In genomic region chr19:6920741-6921636, GRCm38 (mm10) we compare ENCODE assay signal across 9 mouse cellular contexts. TPM values are rescaled to one million over a fixed set of nuclear protein-coding genes. Genes with fewer than 3 reads are reported as not detected.
DNase-seq lines count a peak whose midpoint lies in the region; ATAC-seq and TF ChIP-seq lines count a peak whose summit lies in the region.
"Had no signal": no experiment of that assay in that cellular context is flagged by ENCODE, and none has a peak within 500 bp of the region (broad histone marks: within the 10 kb centered on the region; RNA-seq: fewer than 3 reads in every experiment).

No protein-coding gene starts in this region.

- intact Hi-C loops in heart, adult 2 months (cut with DNase I), result loop anchor here (1.0 kb wide), 1 partner anchor 12 kb away; the partner anchor contains the start of gene Trmt112

- peak overlapping the region; percentile 84 for H3K9ac ChIP-seq in heart, adult 2 months (ENCODE audit: low read depth, low read length)
- peak overlapping the region; percentile 85 for H3K9ac ChIP-seq in kidney, embryonic 16.5 days (replicated peaks; ENCODE audit: low read length)
- H3K9ac ChIP-seq in stomach, embryonic 14.5 days (replicated peaks; ENCODE audit: low read depth, low read length), result peak overlapping the region; percentile 29

- peak; percentile 8; the same call in 1 of the 2 replicates for ATAC-seq in kidney, embryonic 16.5 days (ENCODE audit: low FRiP score, low TSS enrichment)
- ATAC-seq in stomach, embryonic 14.5 days (ENCODE audit: insufficient number of reproducible peaks, insufficient read depth, low FRiP score, low read depth), result peak; percentile 1; the same call in 1 of the 2 replicates
- no peak for ATAC-seq in activated CD4-positive, CD25-positive, alpha-beta regulatory T cell, adult 4 months

- H3K4me3 ChIP-seq in heart, adult 2 months, result peak overlapping the region; percentile 84
- peak overlapping the region; percentile 73 for H3K4me3 ChIP-seq in kidney, embryonic 16.5 days (ENCODE audit: low read length)
- peak overlapping the region; percentile 45 for H3K4me3 ChIP-seq in stomach, embryonic 14.5 days (ENCODE audit: low read depth, low read length)

- H3K27me3 ChIP-seq in heart, adult 2 months (ENCODE audit: control insufficient read depth, insufficient read depth, low read length), result peaks cover 3% of the 10 kb centered on the region
- H3K27me3 ChIP-seq in kidney, embryonic 16.5 days (ENCODE audit: insufficient read depth, low read length), result peaks cover 25% of the 10 kb centered on the region
- peaks cover 13% of the 10 kb centered on the region for H3K27me3 ChIP-seq in stomach, embryonic 14.5 days (ENCODE audit: control insufficient read depth, insufficient read depth, low read length)

- H3K4me1 ChIP-seq in heart, adult 2 months (ENCODE audit: control insufficient read depth, insufficient read depth, low read length), result peaks cover 10% of the 10 kb centered on the region
- H3K4me1 ChIP-seq in kidney, embryonic 16.5 days (ENCODE audit: insufficient read depth, low read length), result peaks cover 25% of the 10 kb centered on the region
- peaks cover 16% of the 10 kb centered on the region for H3K4me1 ChIP-seq in stomach, embryonic 14.5 days (ENCODE audit: control insufficient read depth, insufficient read depth, low read length)

- H3K79me2 ChIP-seq in heart, adult 2 months (replicated peaks; ENCODE audit: control insufficient read depth, insufficient read depth, low read length), result no peaks in the 10 kb centered on the region

- 0 out of 2 replicates have a peak, but pooled peaks have one; percentile 21 for TF ChIP-seq CTCF in heart, adult 2 months (IDR thresholded peaks at IDR 0.05)

- no peak for TF ChIP-seq EP300 in heart, adult 2 months (IDR thresholded peaks at IDR 0.05; ENCODE audit: insufficient read depth, low read depth, low read length)

- peak overlapping the region; percentile 94 for H3K4me2 ChIP-seq in kidney, embryonic 16.5 days (replicated peaks; ENCODE audit: low read depth, low read length)
- H3K4me2 ChIP-seq in stomach, embryonic 14.5 days (replicated peaks; ENCODE audit: low read depth, low read length), result peak overlapping the region; percentile 89

- H3K9me3 ChIP-seq in kidney, embryonic 16.5 days (ENCODE audit: low read length), result no peaks in the 10 kb centered on the region
- H3K9me3 ChIP-seq in stomach, embryonic 14.5 days (ENCODE audit: control insufficient read depth, low read depth, low read length), result no peaks in the 10 kb centered on the region

- 1% methylated on average over 47 of the region's 48 CpGs for WGBS in heart, adult 2 months
- 1% methylated on average over 35 of the region's 48 CpGs for WGBS in kidney, embryonic 16.5 days
- WGBS in stomach, embryonic 14.5 days, result 2% methylated on average over 45 of the region's 48 CpGs

- H3K36me3 ChIP-seq in heart, adult 2 months (ENCODE audit: control insufficient read depth, insufficient read depth, low read length), result no peaks in the 10 kb centered on the region
- no peaks in the 10 kb centered on the region for H3K36me3 ChIP-seq in kidney, embryonic 16.5 days (ENCODE audit: insufficient read depth, low read length)
- no peaks in the 10 kb centered on the region for H3K36me3 ChIP-seq in stomach, embryonic 14.5 days (ENCODE audit: control insufficient read depth, insufficient read depth, low read length)

- DNase-seq in 3134 (ENCODE audit: extremely low read depth, insufficient read length, low spot score) (peak; percentile 57), 416B (ENCODE audit: low read depth) (peak; percentile 81)
- peak; percentile 84 for DNase-seq in cerebellum, adult 9-10 months
- DNase-seq in heart, adult 2 months, result no peak
- peak; percentile 61 for DNase-seq in lung, postnatal 36 days

- H3K27ac ChIP-seq in heart, adult 2 months, result peak overlapping the region; percentile 88
- peak overlapping the region; percentile 90 for H3K27ac ChIP-seq in kidney, embryonic 16.5 days (ENCODE audit: low read length)
- peak overlapping the region; percentile 56; the same call in 1 of the 2 replicates for H3K27ac ChIP-seq in stomach, embryonic 14.5 days (ENCODE audit: low read length)

- TF ChIP-seq POLR2A in heart, adult 2 months (IDR thresholded peaks at IDR 0.05; ENCODE audit: insufficient read depth, low read depth, low read length), result no peak

RNA-seq across cellular contexts. Expression of gene Esrra, which starts 0.6 kb away (rescaled TPM):
- total RNA-seq in heart, adult 2 months (2021), result 100 to 1,000 TPM; 156 to 180 TPM
- 135 and 152 TPM in 2 replicates for polyA plus RNA-seq in heart, adult 2 months (2012; rRNA removed)
- 18.0 and 19.4 TPM in 2 replicates for polyA plus RNA-seq in kidney, embryonic 16.5 days (2015; fragmentation: Nextera tagmentation; extraction: Ambion mirVana)
- polyA plus RNA-seq in stomach, embryonic 14.5 days (2014; fragmentation: Nextera tagmentation; extraction: Ambion mirVana), result 6.5 and 6.8 TPM in 2 replicates
- 1 to 10 TPM; 3.1 to 3.8 TPM for polyA plus RNA-seq in activated CD4-positive, CD25-positive, alpha-beta regulatory T cell, adult 4 months (2017; shearing (Covaris generic))

RNA-seq across cellular contexts. Expression of gene Catsperz, which starts 4.2 kb away (rescaled TPM):
- total RNA-seq in heart, adult 2 months (2021), result not detected
- polyA plus RNA-seq in heart, adult 2 months (2012; rRNA removed), result 0.23 and 0.64 TPM in 2 replicates
- 3.4 and 3.7 TPM in 2 replicates for polyA plus RNA-seq in kidney, embryonic 16.5 days (2015; fragmentation: Nextera tagmentation; extraction: Ambion mirVana)
- 1.5 and 1.8 TPM in 2 replicates for polyA plus RNA-seq in stomach, embryonic 14.5 days (2014; fragmentation: Nextera tagmentation; extraction: Ambion mirVana)
- polyA plus RNA-seq in activated CD4-positive, CD25-positive, alpha-beta regulatory T cell, adult 4 months (2017; shearing (Covaris generic)), result not detected
- total RNA-seq: heart, postnatal 36 days had no signal

RNA-seq across cellular contexts. Expression of gene Prdx5, which starts 11.1 kb away (rescaled TPM):
- total RNA-seq in heart, adult 2 months (2021), result 100 to 1,000 TPM; 651 to 766 TPM
- 411 and 490 TPM in 2 replicates for polyA plus RNA-seq in heart, adult 2 months (2012; rRNA removed)
- 325 and 350 TPM in 2 replicates for polyA plus RNA-seq in kidney, embryonic 16.5 days (2015; fragmentation: Nextera tagmentation; extraction: Ambion mirVana)
- polyA plus RNA-seq in stomach, embryonic 14.5 days (2014; fragmentation: Nextera tagmentation; extraction: Ambion mirVana), result 166 and 172 TPM in 2 replicates
- 100 to 1,000 TPM; 244 to 253 TPM for polyA plus RNA-seq in activated CD4-positive, CD25-positive, alpha-beta regulatory T cell, adult 4 months (2017; shearing (Covaris generic))

RNA-seq across cellular contexts. Expression of gene Trmt112, which starts 11.5 kb away (rescaled TPM):
- 10 to 100 TPM; 32.0 to 38.5 TPM for total RNA-seq in heart, adult 2 months (2021)
- 67.9 and 71.5 TPM in 2 replicates for polyA plus RNA-seq in heart, adult 2 months (2012; rRNA removed)
- 141 and 145 TPM in 2 replicates for polyA plus RNA-seq in kidney, embryonic 16.5 days (2015; fragmentation: Nextera tagmentation; extraction: Ambion mirVana)
- polyA plus RNA-seq in stomach, embryonic 14.5 days (2014; fragmentation: Nextera tagmentation; extraction: Ambion mirVana), result 152 and 158 TPM in 2 replicates
- 100 to 1,000 TPM; 183 to 217 TPM for polyA plus RNA-seq in activated CD4-positive, CD25-positive, alpha-beta regulatory T cell, adult 4 months (2017; shearing (Covaris generic))

RNA-seq across cellular contexts. Expression of gene Kcnk4, which starts 13.3 kb away (rescaled TPM):
- total RNA-seq in heart, adult 2 months (2021), result not detected
- polyA plus RNA-seq in heart, adult 2 months (2012; rRNA removed), result 0.21 TPM in 1 of 2 replicates, not detected in the other
- polyA plus RNA-seq in kidney, embryonic 16.5 days (2015; fragmentation: Nextera tagmentation; extraction: Ambion mirVana), result 0.42 and 0.71 TPM in 2 replicates
- 0.35 and 0.95 TPM in 2 replicates for polyA plus RNA-seq in stomach, embryonic 14.5 days (2014; fragmentation: Nextera tagmentation; extraction: Ambion mirVana)
- not detected for polyA plus RNA-seq in activated CD4-positive, CD25-positive, alpha-beta regulatory T cell, adult 4 months (2017; shearing (Covaris generic))
- total RNA-seq: heart, postnatal 36 days had no signal

Comparison
In these comparisons a context has a peak if more than half of its experiments do, and no peak if none do; other contexts are left out.
1. DNase-seq: peak in 3134 (single experiment), 416B (single experiment), cerebellum, adult 9-10 months (single experiment) and lung, postnatal 36 days (single experiment); none in heart, adult 2 months (0 of 2).
2. H3K9ac ChIP-seq: peak in every context shown above with its lines; median percentile 85 in kidney, embryonic 16.5 days; 84 in heart, adult 2 months; 29 in stomach, embryonic 14.5 days.
3. Peak in every context shown above with its lines, with median percentiles within 50 percentile points of each other: H3K27ac ChIP-seq and H3K4me3 ChIP-seq.